ENCODE assay signal across 8 mouse cellular contexts in the genomic region with DNA sequence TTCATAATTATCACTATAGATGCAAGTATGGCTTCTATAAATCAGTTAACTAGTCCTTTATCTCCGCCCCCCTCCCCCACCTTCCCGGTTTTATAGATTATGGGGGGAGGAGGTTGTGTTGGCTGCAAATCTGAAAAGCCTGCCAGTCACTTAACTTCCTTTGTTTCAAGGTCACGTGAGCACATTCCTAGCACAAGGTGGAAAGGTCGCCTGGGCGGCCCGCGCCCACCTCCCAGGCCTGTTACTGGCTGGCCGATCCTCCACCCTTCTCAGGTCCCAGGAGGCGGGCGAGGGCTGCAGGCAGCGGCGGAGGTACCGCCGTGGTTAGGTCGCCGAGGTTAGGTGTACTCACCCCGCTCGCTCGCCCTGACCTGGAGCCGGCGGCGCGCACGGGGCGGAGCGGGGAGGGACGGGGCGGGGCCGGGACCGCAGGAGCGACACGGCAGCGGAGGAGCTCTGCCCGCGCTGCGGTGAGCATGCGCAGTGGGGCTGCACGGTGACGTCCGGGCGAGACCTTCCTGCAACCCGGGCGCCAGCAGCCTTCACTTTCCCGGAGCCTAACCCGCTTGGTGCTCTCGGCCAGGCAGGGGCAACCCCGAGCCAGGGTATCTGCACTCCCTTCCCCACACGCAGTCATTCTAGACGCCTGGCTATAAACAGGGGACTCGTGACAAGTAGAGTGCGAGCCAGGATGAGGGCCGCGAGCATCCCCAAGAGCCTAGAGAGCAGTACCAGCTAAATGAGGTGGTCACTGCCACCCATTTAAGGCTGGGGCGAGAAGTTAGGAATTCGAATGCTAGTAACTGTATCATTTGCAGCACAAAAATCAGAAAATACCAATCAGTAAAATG. TPM values are rescaled to one million over a fixed set of nuclear protein-coding genes. Genes with fewer than 3 reads are reported as not detected.
DNase-seq lines count a peak whose midpoint lies in the region; ATAC-seq and TF ChIP-seq lines count a peak whose summit lies in the region.

Gene Atg10 (minus strand): TSS at position 382 of the 851 bp plus-strand sequence.

- intact Hi-C loops in heart, postnatal 25 days (cut with DNase I), result loop anchor here (5.0 kb wide), 2 partner anchors 148 to 238 kb away; partner anchors contain the start of gene Ssbp2

- H3K27me3 ChIP-seq in forebrain, embryonic 14.5 days (replicated peaks; ENCODE audit: control insufficient read depth, insufficient read depth, low read length), result no peaks in the 10 kb centered on the region

- H3K4me3 ChIP-seq in forebrain, embryonic 14.5 days (ENCODE audit: low read depth, low read length), result peak within 1 kb of the TSS; percentile 71
- H3K4me3 ChIP-seq in lung, adult 2 months (replicated peaks; ENCODE audit: extremely low read depth, low read depth, low read length), result peak within 1 kb of the TSS; percentile 99

- no peak for TF ChIP-seq CTCF in lung, adult 2 months (IDR thresholded peaks at IDR 0.05; ENCODE audit: insufficient read depth, low read length)

- peak within 1 kb of the TSS; percentile 50 for H3K4me2 ChIP-seq in forebrain, embryonic 14.5 days (ENCODE audit: low read length)

- H3K9me3 ChIP-seq in forebrain, embryonic 14.5 days (replicated peaks; ENCODE audit: control insufficient read depth, low read length), result no peaks in the 10 kb centered on the region

- H3K4me1 ChIP-seq in forebrain, embryonic 14.5 days (ENCODE audit: control insufficient read depth, insufficient read depth, low read length), result peaks cover 4% of the 10 kb centered on the region; the same call in 1 of the 2 replicates
- H3K4me1 ChIP-seq in lung, adult 2 months (ENCODE audit: control insufficient read depth, insufficient read depth, low read length), result peaks cover 3% of the 10 kb centered on the region

- 1% methylated on average over 51 of the region's 55 CpGs for WGBS in forebrain, embryonic 14.5 days
- WGBS in lung, adult 2 months, result 1% methylated on average over 55 of the region's 55 CpGs

- peak; percentile 97 for DNase-seq in ES-CJ7 (ENCODE audit: low read depth, low spot score)
- peak; percentile 95 for DNase-seq in cerebellum, adult 11 months
- DNase-seq in forebrain, embryonic 14.5 days (ENCODE audit: low spot score), result peak; percentile 92
- DNase-seq in heart, postnatal 25 days (ENCODE audit: low spot score), result peak; percentile 85
- DNase-seq in layer of hippocampus, adult 18-20 months (ENCODE audit: low spot score in 2 of 2), result peak; percentile 87 to 93
- peak; percentile 90 for DNase-seq in lung, adult 2 months
- DNase-seq in thymus, adult 18-20 months, result peak; percentile 91 to 93

- peak; percentile 93 for TF ChIP-seq POLR2A in lung, adult 2 months (IDR thresholded peaks at IDR 0.05; ENCODE audit: borderline replicate concordance, extremely low read depth, low read depth, low read length)

- peak; percentile 98 for ATAC-seq in forebrain, embryonic 14.5 days
- ATAC-seq in neutrophil, adult 5-6 weeks (ENCODE audit: extremely low read depth, insufficient number of reproducible peaks, low FRiP score, poor library complexity, severe bottlenecking), result peak; percentile 89

- H3K36me3 ChIP-seq in forebrain, embryonic 14.5 days (ENCODE audit: control insufficient read depth, insufficient read depth, low read length), result no peaks in the 10 kb centered on the region

- peak within 1 kb of the TSS; percentile 90 for H3K27ac ChIP-seq in forebrain, embryonic 14.5 days (ENCODE audit: low read depth, low read length)

- peak within 1 kb of the TSS; percentile 88 for H3K9ac ChIP-seq in forebrain, embryonic 14.5 days (ENCODE audit: low read length)

RNA-seq across cellular contexts. Expression of gene Atg10, which starts in this region (rescaled TPM):
- polyA plus RNA-seq in forebrain, embryonic 14.5 days (2014; fragmentation: Nextera tagmentation; extraction: Ambion mirVana), result 14.1 and 15.4 TPM in 2 replicates
- 10 to 100 TPM; 24.1 to 25.1 TPM for total RNA-seq in heart, postnatal 25 days (2021)
- 10 to 100 TPM; 17.2 to 18.3 TPM for total RNA-seq in layer of hippocampus, adult 18-20 months (2021)
- polyA plus RNA-seq in lung, adult 2 months (2012; rRNA removed), result 1.5 and 2.8 TPM in 2 replicates
- total RNA-seq in neutrophil, adult 5-6 weeks (2017), result 3.1 and 8.7 TPM in 2 replicates

Comparison
In these comparisons a context has a peak if more than half of its experiments do, and no peak if none do; other contexts are left out.
1. Peak in every context shown above with its lines: DNase-seq, ATAC-seq, H3K4me3 ChIP-seq and H3K27ac ChIP-seq.